Mouse (Mus musculus): ENCODE results near the gene Sphk1.

Sphk1 gene

DNA sequence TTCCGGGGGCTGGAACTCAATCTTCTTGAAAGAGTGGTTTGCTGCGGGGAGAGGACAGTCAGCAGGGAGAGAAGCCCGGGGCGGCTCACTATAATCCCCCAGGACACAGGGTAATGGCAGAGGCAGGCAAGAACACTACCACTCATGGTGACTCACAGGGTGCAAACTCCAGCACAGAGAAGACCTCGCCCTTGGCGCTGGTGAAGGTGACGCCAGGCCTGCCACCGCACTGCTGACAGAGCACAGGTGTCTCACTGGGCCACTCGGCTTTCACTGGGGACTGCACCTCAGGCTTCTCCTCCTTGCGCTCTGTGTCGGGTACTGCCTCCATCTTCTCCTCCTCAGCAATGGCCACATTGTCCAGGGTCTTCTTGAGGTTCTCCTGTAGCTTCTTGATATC is 10.5 kb downstream of the Sphk1 start:
- H3K36me3 ChIP-seq (ENCODE audit: control insufficient read depth, insufficient read depth, low read length, poor library complexity, severe bottlenecking): peaks cover 6% of the 10 kb centered on the region
- no peak for DNase-seq (ENCODE audit: low read depth, low spot score)
- no peaks in the 10 kb centered on the region for H3K27me3 ChIP-seq (ENCODE audit: control insufficient read depth, insufficient read depth, low read length, poor library complexity, severe bottlenecking)

DNA sequence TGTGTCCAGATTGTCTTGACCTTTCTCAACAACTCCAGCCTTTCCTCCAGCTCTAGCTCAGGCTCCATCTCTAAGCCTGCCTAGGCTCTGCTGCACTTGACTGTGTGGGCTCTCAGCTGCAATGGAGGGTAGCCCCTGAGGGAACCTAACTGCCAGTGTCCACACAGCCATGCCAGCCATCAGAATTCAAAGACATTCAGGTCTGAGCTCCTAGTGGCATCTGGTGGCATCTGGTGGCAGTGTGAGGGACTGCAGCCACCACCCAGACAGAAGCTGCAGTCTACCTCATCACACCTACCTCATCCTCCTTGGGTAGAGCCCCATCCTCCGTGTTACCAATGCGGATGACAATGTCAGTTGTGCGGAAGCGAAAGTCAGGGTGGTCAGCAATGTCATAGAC is 12.4 kb downstream of the Sphk1 start:
- DNase-seq (ENCODE audit: low read depth, low spot score): peak; percentile 43
- Histone ChIP-seq H3K36me3 (ENCODE audit: control insufficient read depth, insufficient read depth, low read length, poor library complexity, severe bottlenecking) (peaks cover 7% of the 10 kb centered on the region), H3K27me3 (ENCODE audit: control insufficient read depth, insufficient read depth, low read length, poor library complexity, severe bottlenecking) (no peaks in the 10 kb centered on the region)

DNA sequence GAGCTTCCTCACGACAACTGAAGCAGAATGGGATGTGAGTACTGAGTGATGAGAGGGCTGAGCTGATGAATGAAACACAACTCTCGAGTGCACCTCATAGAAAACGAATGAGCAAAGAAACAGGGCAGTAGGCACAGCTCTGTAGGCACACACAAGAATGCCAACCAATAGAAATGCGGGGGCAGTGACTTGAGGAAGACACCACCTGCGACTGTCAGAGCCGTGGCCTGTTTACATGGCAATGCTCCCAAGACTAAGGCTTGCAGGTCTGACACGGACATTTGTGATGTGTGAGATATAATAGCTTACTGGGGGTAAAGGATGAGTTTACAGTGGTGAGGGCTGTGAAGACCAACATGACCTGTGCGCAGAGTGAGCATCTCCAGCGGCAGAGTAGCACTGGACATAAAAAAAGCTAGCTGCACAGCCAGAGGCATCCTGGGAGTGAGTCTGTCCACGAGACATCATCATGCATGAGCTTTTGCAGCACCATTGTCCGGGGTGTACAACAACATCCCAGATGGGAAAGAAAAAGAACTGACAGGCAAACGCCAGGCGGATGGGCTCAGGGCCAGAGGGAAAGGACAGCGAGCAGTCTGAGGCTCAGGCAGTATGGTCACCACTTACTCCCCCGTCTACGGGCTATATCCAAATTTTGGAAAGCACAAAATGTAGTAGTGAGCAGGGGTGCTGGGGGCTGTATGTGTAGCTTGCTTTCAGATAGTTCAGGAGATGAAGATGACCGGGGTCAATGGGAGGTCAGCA is 16.8 kb downstream of the Sphk1 start:
- Histone ChIP-seq H3K36me3 (ENCODE audit: control insufficient read depth, insufficient read depth, low read length, poor library complexity, severe bottlenecking) (peaks cover 2% of the 10 kb centered on the region; the same call in 1 of the 2 replicates), H3K27me3 (ENCODE audit: control insufficient read depth, insufficient read depth, low read length, poor library complexity, severe bottlenecking) (no peaks in the 10 kb centered on the region)
- no peak for DNase-seq (ENCODE audit: low read depth, low spot score)

DNA sequence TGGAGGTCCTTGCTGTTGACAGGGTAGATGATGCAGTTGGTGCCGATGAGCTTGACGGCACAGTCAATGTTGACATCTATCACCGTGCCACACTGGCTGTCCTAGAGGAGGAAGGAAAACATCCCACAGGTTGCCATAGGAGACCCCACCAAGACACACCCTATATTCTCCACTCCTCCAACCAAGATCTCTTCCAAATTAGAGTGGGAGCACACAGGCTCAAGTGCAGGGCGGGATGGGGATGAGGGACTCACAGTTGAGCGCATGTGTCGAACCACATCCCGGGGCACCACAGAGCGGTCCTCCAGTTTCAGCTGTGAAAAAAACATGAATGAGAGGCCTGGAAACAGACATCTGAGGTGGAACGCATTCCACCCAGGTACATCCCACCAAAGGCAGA is 18.1 kb downstream of the Sphk1 start:
- Histone ChIP-seq H3K27me3 (ENCODE audit: control insufficient read depth, insufficient read depth, low read length, poor library complexity, severe bottlenecking) (no peaks in the 10 kb centered on the region), H3K36me3 (ENCODE audit: control insufficient read depth, insufficient read depth, low read length, poor library complexity, severe bottlenecking) (peaks cover 2% of the 10 kb centered on the region; the same call in 1 of the 2 replicates)
- no peak for DNase-seq (ENCODE audit: low read depth, low spot score)

DNA sequence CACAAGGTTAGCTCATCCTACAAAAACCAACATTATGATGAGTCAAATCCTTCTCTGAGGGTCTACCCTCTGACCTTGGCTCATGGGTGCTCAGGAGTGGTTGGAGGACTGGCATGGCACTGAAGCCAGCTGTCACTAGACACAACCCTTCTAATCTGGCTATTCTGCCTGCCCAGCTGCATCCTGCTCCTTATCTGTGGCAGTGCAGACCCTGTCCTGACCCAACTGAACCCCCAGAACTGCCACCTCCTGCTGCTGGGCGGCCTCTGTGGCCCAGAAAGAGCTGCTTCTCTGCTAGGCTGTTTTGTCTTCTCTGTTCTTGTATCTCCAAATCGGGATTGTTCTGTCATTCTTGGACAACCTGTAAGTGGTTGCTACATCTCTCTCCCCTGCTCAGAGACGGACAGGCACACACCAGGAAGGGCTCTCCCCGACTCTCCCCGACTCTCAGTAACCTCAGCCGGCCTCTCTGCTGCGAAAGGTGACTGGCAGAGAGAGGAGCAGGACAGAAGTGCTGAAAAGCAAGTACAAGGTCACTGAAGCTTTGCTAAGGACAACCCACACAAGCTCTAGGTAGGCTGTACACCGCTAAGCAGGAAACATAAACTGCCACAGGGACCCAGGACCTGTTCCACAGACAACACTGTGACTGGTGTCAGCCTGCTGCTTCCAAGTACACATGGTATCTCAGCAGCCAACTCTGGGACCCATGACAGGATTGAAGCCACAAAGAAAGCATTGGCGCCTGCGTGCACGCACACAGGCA is 18.7 kb downstream of the Sphk1 start:
- Histone ChIP-seq H3K36me3 (ENCODE audit: control insufficient read depth, insufficient read depth, low read length, poor library complexity, severe bottlenecking) (peaks cover 2% of the 10 kb centered on the region; the same call in 1 of the 2 replicates), H3K27me3 (ENCODE audit: control insufficient read depth, insufficient read depth, low read length, poor library complexity, severe bottlenecking) (no peaks in the 10 kb centered on the region)
- no peak for DNase-seq (ENCODE audit: low read depth, low spot score)

DNA sequence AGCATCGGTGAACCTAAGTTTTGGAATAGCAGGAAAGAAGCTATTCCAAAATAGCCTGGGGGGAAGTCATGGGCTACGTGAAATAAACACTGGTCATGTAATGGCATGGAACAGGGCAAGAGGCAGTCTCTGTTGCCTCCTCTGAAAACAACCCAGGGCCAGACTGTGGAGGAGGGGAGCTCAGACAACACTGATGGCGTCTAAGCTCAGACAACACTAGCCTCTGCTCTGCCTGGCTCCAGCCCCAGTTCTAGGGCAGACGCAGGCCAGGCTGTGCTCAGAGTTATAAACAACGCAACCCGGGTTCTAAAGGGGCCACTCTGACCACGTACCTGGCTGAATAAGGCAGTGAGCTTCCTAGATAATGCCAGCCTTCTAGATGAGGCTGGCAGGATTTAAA is 20.0 kb downstream of the Sphk1 start:
- no peaks in the 10 kb centered on the region for H3K27me3 ChIP-seq (ENCODE audit: control insufficient read depth, insufficient read depth, low read length, poor library complexity, severe bottlenecking)
- peaks cover 2% of the 10 kb centered on the region; the same call in 1 of the 2 replicates for H3K36me3 ChIP-seq (ENCODE audit: control insufficient read depth, insufficient read depth, low read length, poor library complexity, severe bottlenecking)
- DNase-seq (ENCODE audit: low read depth, low spot score): no peak

DNA sequence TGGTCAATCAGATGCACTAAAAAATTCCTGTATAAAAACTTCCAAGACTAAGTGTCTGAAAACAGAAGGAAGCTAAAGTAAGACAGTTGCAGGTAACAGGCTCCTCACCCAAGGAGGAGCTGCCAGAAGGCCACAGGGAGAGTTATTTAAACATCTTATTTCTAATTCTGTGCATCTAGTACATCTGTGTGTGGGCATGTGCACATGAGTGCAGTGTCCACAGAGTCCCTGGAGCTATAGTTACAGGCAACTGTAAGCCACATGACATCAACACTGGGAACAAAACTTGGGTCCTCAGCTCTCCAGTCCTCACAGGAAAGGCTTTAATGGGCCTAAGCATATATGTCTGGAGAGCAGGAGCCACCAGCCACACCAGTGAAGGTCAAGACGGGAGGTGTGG is 21.5 kb downstream of the Sphk1 start:
- H3K27me3 ChIP-seq (ENCODE audit: control insufficient read depth, insufficient read depth, low read length, poor library complexity, severe bottlenecking): no peaks in the 10 kb centered on the region
- no peaks in the 10 kb centered on the region for H3K36me3 ChIP-seq (ENCODE audit: control insufficient read depth, insufficient read depth, low read length, poor library complexity, severe bottlenecking)
- DNase-seq (ENCODE audit: low read depth, low spot score): no peak

DNA sequence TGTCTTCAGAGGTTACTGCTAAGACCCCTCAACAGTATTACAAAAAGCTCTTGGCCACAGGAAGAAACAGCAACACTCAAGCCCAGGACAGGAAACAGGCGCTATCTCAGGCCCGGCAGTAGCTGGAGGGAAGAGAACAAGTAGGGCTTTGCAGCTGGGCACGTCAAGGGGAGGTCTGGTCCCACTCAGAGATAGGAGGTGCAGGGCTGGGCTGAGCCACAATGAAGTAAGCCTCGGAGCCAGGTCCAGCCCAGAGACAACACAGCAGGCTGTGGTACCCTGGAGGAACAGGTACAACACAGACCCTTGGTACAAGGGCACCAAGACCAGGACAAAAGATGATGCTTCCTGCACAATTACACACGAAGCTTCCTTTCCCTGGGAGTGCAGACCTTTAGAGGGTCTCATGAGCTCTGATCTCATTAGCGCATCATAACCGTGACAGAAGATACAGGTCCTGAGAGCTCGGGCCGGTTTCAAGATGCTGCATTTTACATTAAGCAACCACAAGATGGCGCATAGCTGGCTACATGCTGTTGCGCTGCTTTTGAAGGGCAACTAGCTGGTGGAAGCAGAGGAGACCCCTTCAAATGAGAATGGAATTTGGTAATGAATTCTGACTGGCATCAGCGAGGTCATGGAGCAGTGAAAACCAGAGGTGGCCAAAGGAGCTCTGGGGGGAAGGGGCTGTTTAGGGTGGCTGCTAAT is 23.6 kb downstream of the Sphk1 start:
- peak; percentile 80 for DNase-seq (ENCODE audit: low read depth, low spot score)
- no peaks in the 10 kb centered on the region for H3K27me3 ChIP-seq (ENCODE audit: control insufficient read depth, insufficient read depth, low read length, poor library complexity, severe bottlenecking)
- no peaks in the 10 kb centered on the region for H3K36me3 ChIP-seq (ENCODE audit: control insufficient read depth, insufficient read depth, low read length, poor library complexity, severe bottlenecking)

DNA sequence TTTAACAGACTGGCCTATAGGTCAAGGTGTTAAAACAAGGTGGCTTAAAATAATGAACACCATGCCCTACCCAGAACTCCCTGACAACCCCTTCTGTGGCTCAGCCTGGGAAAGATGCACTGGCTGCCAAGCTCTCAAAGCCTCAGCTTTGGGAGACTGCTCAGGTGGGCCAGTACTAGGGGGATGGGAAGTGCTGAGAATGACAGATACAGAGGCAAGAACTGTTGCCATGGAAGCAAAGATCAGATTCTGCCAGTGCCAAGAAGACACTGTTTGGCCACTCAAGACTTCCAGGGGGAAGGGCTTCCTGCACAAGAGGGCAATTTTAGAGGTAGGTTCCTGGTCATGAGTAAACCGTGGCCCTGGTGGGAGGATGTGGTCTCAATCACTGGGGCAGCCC is 24.8 kb downstream of the Sphk1 start:
- Histone ChIP-seq H3K27me3 (ENCODE audit: control insufficient read depth, insufficient read depth, low read length, poor library complexity, severe bottlenecking) (no peaks in the 10 kb centered on the region), H3K36me3 (ENCODE audit: control insufficient read depth, insufficient read depth, low read length, poor library complexity, severe bottlenecking) (no peaks in the 10 kb centered on the region)
- no peak for DNase-seq (ENCODE audit: low read depth, low spot score)

DNA sequence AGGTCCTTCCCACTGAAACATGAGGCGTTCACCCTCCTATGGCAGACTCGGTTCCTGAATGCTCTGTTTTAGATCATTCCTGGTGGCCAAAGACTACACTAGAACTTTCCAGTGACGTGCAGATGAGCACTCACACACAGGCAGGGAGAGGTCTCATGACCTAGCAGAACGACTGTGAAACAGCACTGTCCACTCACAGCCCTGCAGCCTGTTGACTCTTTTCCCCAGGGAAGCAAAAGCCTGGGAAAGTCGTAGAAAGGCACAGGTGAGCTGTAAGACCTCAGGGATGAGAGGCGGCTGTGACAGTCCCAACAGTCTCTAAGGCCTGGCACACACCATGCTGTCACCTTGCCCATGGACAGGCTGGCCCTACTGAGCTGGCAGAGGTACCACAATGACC is 25.6 kb downstream of the Sphk1 start:
- H3K36me3 ChIP-seq (ENCODE audit: control insufficient read depth, insufficient read depth, low read length, poor library complexity, severe bottlenecking): no peaks in the 10 kb centered on the region
- no peaks in the 10 kb centered on the region for H3K27me3 ChIP-seq (ENCODE audit: control insufficient read depth, insufficient read depth, low read length, poor library complexity, severe bottlenecking)

DNA sequence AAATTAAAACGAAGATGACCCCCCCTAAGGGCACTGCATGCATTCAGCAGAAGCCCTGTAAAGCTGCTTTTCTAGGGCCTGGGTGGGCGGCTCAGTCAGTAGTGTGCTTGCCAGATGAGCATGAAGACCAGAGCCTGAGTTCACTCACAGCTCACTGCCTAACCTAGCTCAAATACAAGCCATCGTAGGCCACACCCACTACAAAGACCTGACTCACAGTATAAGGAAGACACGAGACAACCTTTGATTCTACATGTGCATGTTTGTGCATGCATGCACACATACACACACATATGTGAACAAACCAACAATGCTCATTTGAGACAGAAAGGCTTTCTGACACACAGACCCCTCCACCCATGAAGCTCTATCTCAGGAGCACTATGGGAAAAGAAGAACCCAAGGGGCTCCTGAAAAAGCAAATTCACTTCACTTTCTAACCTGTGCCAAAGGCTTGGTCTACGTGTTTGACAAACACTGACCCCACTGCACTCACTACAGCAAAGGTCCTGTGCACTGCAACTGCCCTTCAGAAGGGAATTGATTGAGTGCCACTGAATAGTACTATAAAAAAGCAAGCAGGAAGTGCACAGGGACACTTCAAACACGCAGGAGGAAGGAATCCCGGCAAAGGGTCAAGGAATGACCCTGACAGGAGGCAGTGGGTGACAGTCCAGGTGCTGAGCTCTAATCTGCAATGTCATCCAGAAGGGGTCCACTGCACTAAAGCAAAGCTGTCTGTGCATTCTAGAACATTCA is 34.7 kb downstream of the Sphk1 start:
- no peak for DNase-seq (ENCODE audit: low read depth, low spot score)
- H3K36me3 ChIP-seq (ENCODE audit: control insufficient read depth, insufficient read depth, low read length, poor library complexity, severe bottlenecking): no peaks in the 10 kb centered on the region
- no peaks in the 10 kb centered on the region for H3K27me3 ChIP-seq (ENCODE audit: control insufficient read depth, insufficient read depth, low read length, poor library complexity, severe bottlenecking)

More for the DNA sequence above, 25.6 kb downstream of the Sphk1 start:
- no peak for DNase-seq (ENCODE audit: low read depth, low spot score)

DNA sequence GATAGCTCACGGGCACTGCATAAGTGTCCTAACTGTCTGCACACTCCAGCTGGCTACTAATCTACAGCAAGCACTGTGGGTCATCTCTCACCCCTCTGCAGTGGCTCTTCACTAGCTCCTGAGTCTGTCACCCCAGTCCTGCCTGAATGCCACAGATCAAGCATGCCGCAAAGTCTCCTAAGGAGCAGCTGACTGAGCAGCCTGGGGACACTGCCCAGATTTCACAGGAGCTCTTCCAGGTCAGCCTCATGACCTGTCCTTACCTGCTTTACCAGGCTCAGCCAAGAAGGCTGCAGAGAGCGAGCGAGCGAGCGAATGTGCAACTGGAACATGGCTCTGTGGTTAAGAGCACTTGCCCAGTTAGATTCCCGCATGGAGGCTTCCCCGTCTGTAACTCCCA is 36.8 kb downstream of the Sphk1 start:
- no peaks in the 10 kb centered on the region for H3K36me3 ChIP-seq (ENCODE audit: control insufficient read depth, insufficient read depth, low read length, poor library complexity, severe bottlenecking)
- DNase-seq (ENCODE audit: low read depth, low spot score): no peak

DNA sequence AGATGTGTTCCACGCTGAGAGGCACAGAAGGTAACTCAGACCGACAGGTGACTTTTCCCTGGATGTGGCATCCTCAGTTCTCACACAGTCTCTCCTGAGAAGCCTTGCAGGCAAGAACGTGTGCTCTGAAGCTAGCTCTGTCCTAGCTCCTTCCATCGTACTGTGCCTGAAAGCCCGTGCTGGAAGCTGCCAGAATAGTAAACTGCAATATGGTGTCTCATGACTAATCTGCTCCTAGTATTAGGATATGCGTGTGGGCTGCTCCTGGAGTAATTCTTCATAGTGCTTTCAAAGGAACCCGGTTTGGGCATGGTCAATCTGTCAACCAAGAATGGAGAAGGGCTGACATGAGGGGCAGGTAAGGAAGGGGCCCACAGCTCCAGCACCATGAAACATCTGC is 40.1 kb downstream of the Sphk1 start:
- H3K27me3 ChIP-seq (ENCODE audit: control insufficient read depth, insufficient read depth, low read length, poor library complexity, severe bottlenecking): no peaks in the 10 kb centered on the region
- DNase-seq (ENCODE audit: low read depth, low spot score): no peak
- no peaks in the 10 kb centered on the region for H3K36me3 ChIP-seq (ENCODE audit: control insufficient read depth, insufficient read depth, low read length, poor library complexity, severe bottlenecking)

More for the DNA sequence above, 36.8 kb downstream of the Sphk1 start:
- H3K27me3 ChIP-seq (ENCODE audit: control insufficient read depth, insufficient read depth, low read length, poor library complexity, severe bottlenecking): no peaks in the 10 kb centered on the region
